In the genomic region with DNA sequence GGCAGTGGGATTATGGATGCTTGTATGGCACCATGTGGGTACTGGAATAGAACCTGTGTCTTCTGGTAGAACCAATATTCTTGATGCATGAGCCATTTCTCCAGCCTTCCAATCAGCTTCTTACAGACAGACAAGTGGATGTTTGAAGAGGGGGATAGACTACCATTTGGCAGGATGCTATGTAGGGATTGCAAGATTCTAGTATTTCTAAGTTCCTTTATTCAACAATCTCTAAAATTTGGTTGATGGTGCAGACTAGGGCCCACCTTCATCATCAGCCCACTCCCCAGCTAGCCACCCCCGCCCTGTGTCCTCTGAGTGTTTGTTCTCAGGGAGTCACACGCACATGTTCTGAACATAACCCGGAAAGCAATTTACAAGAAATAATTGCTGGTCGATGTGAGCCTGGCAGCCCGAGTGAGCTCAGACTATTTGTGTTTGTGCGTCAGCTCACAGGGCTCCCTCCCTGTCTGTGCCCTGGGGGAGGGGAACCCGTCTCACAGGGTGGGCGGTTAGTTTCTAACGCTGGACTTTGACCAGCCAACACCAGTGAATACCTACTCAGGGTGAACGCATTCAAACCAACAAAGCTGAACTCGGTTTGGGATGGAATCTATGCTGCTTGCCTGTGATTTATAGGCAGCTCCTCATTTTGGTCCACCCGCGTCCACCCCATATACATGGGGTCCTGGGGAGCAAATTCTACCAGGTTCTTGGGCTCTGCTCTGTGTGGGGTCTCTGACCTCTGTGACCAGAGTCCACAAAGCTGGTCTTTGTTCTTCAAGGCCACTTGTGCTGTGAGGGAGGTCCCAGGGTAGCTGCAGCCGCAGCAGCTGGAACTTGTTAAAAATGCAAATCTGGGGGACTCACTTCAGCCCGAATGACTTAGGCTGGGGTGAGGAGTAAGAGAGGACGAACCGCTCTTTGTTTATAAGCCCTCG, we compare ENCODE assay signal across 9 mouse cellular contexts. TPM values are rescaled to one million over a fixed set of nuclear protein-coding genes. Genes with fewer than 3 reads are reported as not detected.
DNase-seq lines count a peak whose midpoint lies in the region; ATAC-seq and TF ChIP-seq lines count a peak whose summit lies in the region.
"Had no signal": no experiment of that assay in that cellular context is flagged by ENCODE, and none has a peak within 500 bp of the region (broad histone marks: within the 10 kb centered on the region; RNA-seq: fewer than 3 reads in every experiment).

No protein-coding gene starts in this region.

- H3K9me3 ChIP-seq in ES-Bruce4 (replicated peaks; ENCODE audit: control insufficient read depth, insufficient read depth, low read length, poor library complexity, severe bottlenecking) = no peaks in the 10 kb centered on the region
- no peaks in the 10 kb centered on the region for H3K9me3 ChIP-seq in hindbrain, embryonic 16.5 days (ENCODE audit: control insufficient read depth, low read length)

- no peak for TF ChIP-seq POLR2A in ES-Bruce4 (IDR thresholded peaks at IDR 0.05; ENCODE audit: insufficient read depth, low read length)
- no peak for TF ChIP-seq POLR2A in liver, adult 2 months (IDR thresholded peaks at IDR 0.05; ENCODE audit: extremely low read depth, insufficient read depth, low read length)

- H3K27ac ChIP-seq in ES-Bruce4 (ENCODE audit: insufficient read depth, low read length) = peak overlapping the region; percentile 86
- peak overlapping the region; percentile 14 for H3K27ac ChIP-seq in hindbrain, embryonic 16.5 days (ENCODE audit: low read depth, low read length)
- H3K27ac ChIP-seq in liver, adult 2 months (replicated peaks; ENCODE audit: insufficient read depth, low read depth, low read length) = peak overlapping the region; percentile 67

- no peaks in the 10 kb centered on the region for H3K36me3 ChIP-seq in ES-Bruce4 (ENCODE audit: control insufficient read depth, insufficient read depth, low read length, poor library complexity, severe bottlenecking)
- no peaks in the 10 kb centered on the region for H3K36me3 ChIP-seq in hindbrain, embryonic 16.5 days (ENCODE audit: control insufficient read depth, insufficient read depth, low read length)
- H3K36me3 ChIP-seq in liver, adult 2 months (ENCODE audit: control insufficient read depth, insufficient read depth, low read length) = no peaks in the 10 kb centered on the region

- TF ChIP-seq EP300 in ES-Bruce4 (IDR thresholded peaks at IDR 0.05; ENCODE audit: insufficient read depth, low read depth, low read length) = peak; percentile 84

- no peaks in the 10 kb centered on the region for H3K79me2 ChIP-seq in liver, adult 2 months (ENCODE audit: control insufficient read depth, insufficient read depth, low read length)

- peak; percentile 93 for DNase-seq in embryo, embryonic 11 days
- peak; percentile 70 for DNase-seq in liver, adult 2 months (ENCODE audit: extremely low read depth, low read depth, low spot score)
- peak; percentile 89 for DNase-seq in yolk sac, embryonic 10.5 days (ENCODE audit: low spot score)
- no peak for DNase-seq in frontal cortex, postnatal 36 days (ENCODE audit: low spot score in 2 of 2)

- H3K27me3 ChIP-seq in ES-Bruce4 (ENCODE audit: control insufficient read depth, insufficient read depth, low read length, poor library complexity, severe bottlenecking) = no peaks in the 10 kb centered on the region
- no peaks in the 10 kb centered on the region for H3K27me3 ChIP-seq in hindbrain, embryonic 16.5 days (replicated peaks; ENCODE audit: control insufficient read depth, insufficient read depth, low read length)
- H3K27me3 ChIP-seq in liver, adult 2 months (ENCODE audit: control insufficient read depth, insufficient read depth, low read length) = no peaks in the 10 kb centered on the region

- peak overlapping the region; percentile 33 for H3K4me2 ChIP-seq in hindbrain, embryonic 16.5 days (ENCODE audit: low read length)

- peak overlapping the region; percentile 15 for H3K4me3 ChIP-seq in ES-Bruce4 (ENCODE audit: low read depth, low read length)
- no peak overlapping the region for H3K4me3 ChIP-seq in hindbrain, embryonic 16.5 days (ENCODE audit: low read length)
- no peak overlapping the region for H3K4me3 ChIP-seq in liver, adult 2 months (ENCODE audit: insufficient read depth, low read depth, low read length)

- H3K9ac ChIP-seq in ES-Bruce4 (ENCODE audit: low read depth, poor library complexity, severe bottlenecking) = peak overlapping the region; percentile 51
- peak overlapping the region; percentile 5; the same call in 1 of the 2 replicates for H3K9ac ChIP-seq in hindbrain, embryonic 16.5 days (ENCODE audit: low read depth, low read length)
- peak overlapping the region; percentile 41; the same call in 1 of the 2 replicates for H3K9ac ChIP-seq in liver, adult 2 months (ENCODE audit: low read depth, low read length)

- TF ChIP-seq CTCF in ES-Bruce4 (IDR thresholded peaks at IDR 0.05; ENCODE audit: low read depth, low read length) = no peak
- TF ChIP-seq CTCF in liver, adult 2 months (IDR thresholded peaks at IDR 0.05; ENCODE audit: low read depth, low read length) = no peak

- 5% methylated on average over 18 of the region's 18 CpGs for WGBS in hindbrain, embryonic 16.5 days
- WGBS in liver, adult 2 months = 19% methylated on average over 18 of the region's 18 CpGs

- ATAC-seq in hindbrain, embryonic 16.5 days = no peak; the same call in 1 of the 2 replicates
- no peak for ATAC-seq in megakaryocyte progenitor cell, adult 5-6 weeks (replicated peaks; ENCODE audit: poor library complexity)
- ATAC-seq in monocyte, adult 5-6 weeks (replicated peaks; ENCODE audit: insufficient number of reproducible peaks, low FRiP score, low TSS enrichment, poor library complexity, severe bottlenecking) = no peak

- H3K4me1 ChIP-seq in ES-Bruce4 (ENCODE audit: control insufficient read depth, insufficient read depth, low read length) = peaks cover 17% of the 10 kb centered on the region
- H3K4me1 ChIP-seq in hindbrain, embryonic 16.5 days (ENCODE audit: control insufficient read depth, insufficient read depth, low read depth, low read length) = peaks cover 34% of the 10 kb centered on the region
- peaks cover 21% of the 10 kb centered on the region for H3K4me1 ChIP-seq in liver, adult 2 months (ENCODE audit: control insufficient read depth, insufficient read depth, low read length)

RNA-seq across cellular contexts. Expression of a gene that starts 20.6 kb away (rescaled TPM):
- 1.2 and 1.4 TPM in 2 replicates for polyA plus RNA-seq in ES-Bruce4 (2011; ENCODE audit: insufficient read depth, insufficient read length, low read depth, missing spikeins)
- 4.5 and 5.7 TPM in 2 replicates for polyA plus RNA-seq in hindbrain, embryonic 16.5 days (2015; fragmentation: Nextera tagmentation; extraction: Ambion mirVana)
- not detected in 2 replicates for total RNA-seq in liver, adult 2 months (2014; rRNA removed)
- polyA plus RNA-seq in liver, adult 2 months (2012; rRNA removed) = not detected in 2 replicates
- total RNA-seq in megakaryocyte progenitor cell, adult 5-6 weeks (2015) = not detected in 2 replicates
- not detected in 2 replicates for total RNA-seq in megakaryocyte progenitor cell, adult 5-6 weeks (2017)
- total RNA-seq in monocyte, adult 5-6 weeks (2017) = not detected in 3 replicates
- polyA plus RNA-seq: spleen, adult 2 months had no signal

RNA-seq across cellular contexts. Expression of a gene that starts 34.7 kb away (rescaled TPM):
- polyA plus RNA-seq in ES-Bruce4 (2011; ENCODE audit: insufficient read depth, insufficient read length, low read depth, missing spikeins) = 53.6 and 62.0 TPM in 2 replicates
- 50.1 and 56.7 TPM in 2 replicates for polyA plus RNA-seq in hindbrain, embryonic 16.5 days (2015; fragmentation: Nextera tagmentation; extraction: Ambion mirVana)
- total RNA-seq in liver, adult 2 months (2014; rRNA removed) = 11.7 and 16.3 TPM in 2 replicates
- polyA plus RNA-seq in liver, adult 2 months (2012; rRNA removed) = 19.3 and 21.9 TPM in 2 replicates
- 14.5 and 19.2 TPM in 2 replicates for total RNA-seq in megakaryocyte progenitor cell, adult 5-6 weeks (2015)
- total RNA-seq in megakaryocyte progenitor cell, adult 5-6 weeks (2017) = 6.4 and 11.8 TPM in 2 replicates
- total RNA-seq in monocyte, adult 5-6 weeks (2017) = 5.1 to 9.4 TPM (median 8.6 TPM) in 3 replicates

RNA-seq across cellular contexts. Expression of a gene that starts 44.2 kb away (rescaled TPM):
- polyA plus RNA-seq in ES-Bruce4 (2011; ENCODE audit: insufficient read depth, insufficient read length, low read depth, missing spikeins) = 11.3 and 11.5 TPM in 2 replicates
- 38.6 and 39.1 TPM in 2 replicates for polyA plus RNA-seq in hindbrain, embryonic 16.5 days (2015; fragmentation: Nextera tagmentation; extraction: Ambion mirVana)
- 3.5 and 3.7 TPM in 2 replicates for total RNA-seq in liver, adult 2 months (2014; rRNA removed)
- polyA plus RNA-seq in liver, adult 2 months (2012; rRNA removed) = 2.0 and 3.2 TPM in 2 replicates
- total RNA-seq in megakaryocyte progenitor cell, adult 5-6 weeks (2015) = 0.46 and 0.79 TPM in 2 replicates
- total RNA-seq in megakaryocyte progenitor cell, adult 5-6 weeks (2017) = 0.50 and 0.95 TPM in 2 replicates
- 0.78 TPM in 1 of 3 replicates, not detected in the others for total RNA-seq in monocyte, adult 5-6 weeks (2017)

Comparison
In these comparisons a context has a peak if more than half of its experiments do, and no peak if none do; other contexts are left out.
1. H3K27ac ChIP-seq: peak in every context shown above with its lines; median percentile 86 in ES-Bruce4; 67 in liver, adult 2 months; 14 in hindbrain, embryonic 16.5 days.
2. DNase-seq: peak in embryo, embryonic 11 days (single experiment), liver, adult 2 months (single experiment) and yolk sac, embryonic 10.5 days (single experiment); none in frontal cortex, postnatal 36 days (0 of 2).
3. Peak in every context shown above with its lines, with median percentiles within 50 percentile points of each other: H3K9ac ChIP-seq.